Mouse (Mus musculus) frontal cortex, postnatal 10 days (tissue): ENCODE measurements around the gene Magi3.
A peak's percentile ranks its signal among the peaks of the same experiment; 100 is the strongest.

Source experiments
- DNase-seq, 2 experiments: peaks; one replicate each; pipeline ENCODE4 v3.0.0; 2022; ENCODE audit warnings: low spot score in 2 of 2, mixed read lengths in 1 of 2

Magi3 gene

DNA sequence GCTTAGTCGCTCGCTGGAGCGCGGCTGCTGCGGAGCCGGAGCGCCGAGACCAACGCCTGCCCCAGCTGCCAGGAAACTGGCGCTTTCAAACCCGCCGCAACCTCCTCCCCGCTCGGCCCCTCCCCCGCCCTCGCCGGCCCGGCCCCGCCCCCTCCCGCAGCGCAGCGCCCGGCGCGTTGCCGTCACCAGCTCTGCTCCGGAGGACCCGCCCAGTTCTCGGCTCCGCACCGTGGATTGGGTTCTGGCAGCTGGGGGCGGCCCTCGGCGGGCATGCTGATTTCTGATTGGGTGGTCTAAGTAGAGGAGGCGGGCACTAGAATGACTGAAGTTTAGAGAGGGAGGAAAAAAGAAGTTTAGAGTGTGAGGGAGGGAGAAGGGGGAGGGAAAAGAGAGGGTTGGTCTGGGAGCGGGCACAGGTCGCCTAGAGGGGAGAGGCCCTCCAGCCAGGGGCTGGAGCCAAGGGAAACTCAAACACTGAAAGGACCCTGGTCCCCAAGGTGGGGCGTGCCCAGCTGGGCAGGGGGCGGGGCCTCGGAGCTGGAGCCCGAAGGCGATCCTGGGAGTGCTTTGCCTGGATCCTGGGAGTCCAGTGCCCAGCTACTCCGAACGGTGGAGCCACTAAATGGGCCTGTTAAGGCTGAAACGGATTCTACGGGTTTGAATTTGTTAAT lies at the start of gene Magi3:
Gene Magi3 (minus strand): TSS at position 80 of the 671 bp plus-strand sequence.
- DNase-seq = peak; percentile 95 to 97

DNA sequence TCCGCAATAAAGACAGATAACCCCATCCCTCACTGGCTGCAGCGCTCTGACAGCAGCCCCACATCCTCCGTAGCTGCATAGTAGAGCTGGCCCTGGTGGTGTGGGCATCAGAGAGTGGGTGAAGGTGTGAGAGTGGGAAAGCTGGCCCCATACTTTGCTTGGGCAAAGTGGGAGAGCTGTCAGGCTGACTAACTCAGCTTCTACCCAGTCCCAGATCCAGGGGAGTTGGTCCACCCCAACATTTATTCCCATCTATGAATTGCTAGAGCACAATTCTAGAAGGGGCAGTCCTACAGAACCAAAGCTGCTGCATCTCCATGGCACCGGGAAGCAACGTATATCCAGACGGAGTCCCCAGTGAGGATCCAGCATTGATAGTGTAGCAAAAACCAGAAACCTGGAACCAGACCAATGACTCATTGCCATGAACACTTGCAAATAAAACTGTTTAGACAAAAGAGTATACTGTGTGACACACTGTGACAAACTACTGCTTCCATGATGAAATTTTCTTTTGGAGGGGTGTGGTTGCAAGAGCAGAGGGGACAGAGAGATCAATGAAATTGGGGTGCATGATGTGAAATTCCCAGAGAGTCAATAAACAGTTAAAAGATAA lies 44.5 kb upstream of the Magi3 start:
- no peak for DNase-seq

DNA sequence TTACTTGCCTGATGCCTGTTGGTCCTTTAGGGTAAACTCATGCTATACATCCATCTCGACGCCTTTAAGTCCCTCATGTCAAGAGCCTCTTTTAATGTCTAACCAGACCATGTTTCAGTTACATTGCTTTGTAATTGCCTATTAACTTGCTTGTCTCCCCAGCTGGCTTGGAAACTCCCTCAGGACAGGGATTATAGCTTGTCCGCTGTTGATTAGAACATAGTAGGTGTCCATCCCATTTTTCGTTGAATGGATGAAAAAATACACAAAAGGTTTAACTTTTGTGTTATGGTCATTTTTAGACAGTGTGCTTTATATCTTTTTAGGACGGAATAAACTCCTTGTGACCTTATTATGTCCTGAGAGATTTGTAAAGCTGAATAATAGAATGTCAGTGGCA lies 40.0 kb upstream of the Magi3 start:
- no peak for DNase-seq

DNA sequence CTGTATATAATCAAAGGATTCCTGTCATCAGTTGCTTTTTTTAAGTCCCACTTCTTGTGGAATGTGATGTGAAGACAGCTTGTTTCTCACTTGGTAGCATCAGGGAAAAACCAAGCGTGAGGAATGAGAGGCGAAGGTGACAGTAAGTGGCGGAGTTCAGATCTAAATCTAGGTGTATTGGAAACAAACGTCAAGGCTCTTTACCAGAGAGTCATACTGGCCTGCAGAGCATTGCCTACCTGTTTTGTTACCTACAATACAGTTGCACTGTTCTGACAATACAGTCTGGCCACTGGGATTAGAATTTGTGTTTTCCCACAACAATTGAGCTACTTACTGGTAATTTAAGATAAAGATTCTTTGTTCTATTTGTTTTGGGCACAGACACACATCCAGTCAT lies 39.0 kb upstream of the Magi3 start:
- no peak for DNase-seq

DNA sequence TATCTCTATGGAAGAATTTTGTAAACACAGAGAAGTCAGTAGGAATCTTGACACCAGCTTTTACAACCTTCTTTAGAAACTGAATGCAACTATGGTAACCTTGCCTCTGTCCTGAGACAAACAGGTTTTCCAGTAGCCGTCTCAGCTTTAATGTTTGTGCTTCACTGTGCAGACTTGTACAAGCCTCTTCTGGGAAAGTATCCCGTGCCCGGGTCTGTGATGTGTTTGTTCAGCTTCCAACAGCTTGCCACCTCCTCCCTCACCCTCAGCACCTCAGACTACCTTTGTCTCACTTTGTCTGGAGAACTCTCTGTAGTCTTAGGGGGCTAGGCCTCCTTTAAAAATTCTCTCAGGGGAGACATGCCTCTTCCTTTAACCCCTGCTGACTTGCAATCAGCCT lies 36.9 kb upstream of the Magi3 start:
- DNase-seq = no peak

DNA sequence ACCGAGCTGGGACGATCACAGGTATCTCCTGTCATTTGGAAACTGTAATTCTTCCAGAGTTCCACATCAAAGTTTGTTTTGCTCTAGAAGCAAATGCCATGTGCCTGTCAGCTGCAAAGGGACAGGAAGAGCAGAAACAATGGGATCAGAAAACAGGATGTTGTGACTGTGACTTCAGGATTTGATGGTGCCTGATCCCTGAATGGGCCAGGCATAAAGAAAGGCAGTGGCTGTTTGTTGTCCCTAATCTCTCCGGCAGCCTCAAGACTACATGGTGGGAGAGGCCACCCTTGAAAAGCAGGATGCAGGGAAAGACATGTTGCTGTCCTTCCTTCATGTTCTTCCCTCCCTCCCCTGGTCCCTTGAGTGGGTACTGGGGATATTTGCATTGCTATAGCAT lies 33.6 kb upstream of the Magi3 start:
- no peak for DNase-seq

DNA sequence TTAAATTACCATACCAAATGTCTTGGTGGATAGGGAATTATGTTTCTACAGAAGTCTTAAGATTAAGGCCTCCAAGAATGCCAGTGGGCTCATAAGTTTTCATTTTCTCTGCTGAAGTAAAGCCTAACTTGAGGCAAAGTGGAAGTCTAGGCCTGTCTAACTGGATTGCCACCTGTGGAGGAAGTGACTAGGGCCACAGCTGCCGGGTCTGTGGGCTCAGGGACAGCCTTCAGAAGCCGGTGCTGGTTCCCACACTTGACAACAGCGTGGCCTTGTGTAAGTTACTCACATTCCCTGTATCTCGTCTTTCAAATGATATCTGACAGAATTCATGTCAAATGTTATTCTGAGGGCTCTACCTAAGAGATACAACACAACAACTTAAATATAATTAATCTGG lies 27.7 kb upstream of the Magi3 start:
- no peak for DNase-seq

DNA sequence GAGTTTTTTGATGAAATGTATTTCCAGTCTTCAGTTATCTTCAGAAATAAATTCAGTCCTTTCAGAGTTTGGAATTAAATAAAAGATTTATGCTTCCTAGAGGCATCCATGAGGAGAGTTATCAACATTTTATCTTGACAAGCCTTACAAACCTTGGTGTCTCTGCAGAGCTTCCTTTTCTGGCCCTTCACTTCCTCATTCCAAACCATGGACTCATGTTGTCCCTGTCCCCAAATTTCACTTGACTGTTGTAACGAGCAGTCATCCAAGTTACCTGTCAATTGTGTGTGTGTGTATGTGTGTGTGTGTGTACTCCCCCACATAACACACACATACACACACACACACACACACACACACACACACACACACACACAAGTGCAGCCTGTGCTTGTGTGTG lies 26.9 kb upstream of the Magi3 start:
- DNase-seq = no peak

DNA sequence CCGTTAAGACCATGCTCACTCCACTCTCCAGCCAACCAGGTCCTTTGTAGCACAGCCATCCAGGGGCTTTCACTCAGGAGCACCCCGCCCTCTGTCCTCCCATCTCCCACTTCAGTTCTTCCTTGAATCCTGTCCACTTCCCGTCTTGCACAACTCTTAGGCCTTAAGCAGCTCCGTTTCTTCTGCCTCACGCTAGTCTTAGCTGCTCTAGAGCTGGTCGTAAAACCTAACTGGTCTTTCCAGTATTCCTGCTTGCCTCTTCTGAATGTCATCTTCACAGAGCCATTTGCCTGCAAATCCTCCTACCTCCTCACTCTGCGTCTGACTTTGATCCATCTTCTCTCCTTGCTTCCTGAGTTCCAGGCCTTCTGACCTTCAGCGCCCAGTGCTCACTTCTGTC lies 24.2 kb upstream of the Magi3 start:
- no peak for DNase-seq

DNA sequence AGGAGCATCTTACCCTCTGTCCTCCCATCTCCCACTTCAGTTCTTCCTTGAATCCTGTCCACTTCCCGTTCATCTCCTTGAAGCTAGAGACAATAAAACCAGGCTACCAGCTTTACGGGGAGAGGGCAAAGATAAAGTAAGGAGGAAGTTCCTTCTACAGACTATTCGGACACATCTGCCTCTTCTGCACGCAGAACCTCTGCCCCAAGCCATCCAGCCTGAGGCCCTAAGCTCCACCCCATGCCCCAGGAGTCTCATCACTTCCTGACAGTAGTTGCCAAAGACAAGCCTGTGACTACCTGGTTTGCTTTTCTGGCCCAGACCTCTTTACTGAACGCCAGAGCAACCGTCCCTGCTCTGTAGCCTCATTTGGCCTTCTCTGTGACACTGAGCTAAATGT lies 23.8 kb upstream of the Magi3 start:
- no peak for DNase-seq

DNA sequence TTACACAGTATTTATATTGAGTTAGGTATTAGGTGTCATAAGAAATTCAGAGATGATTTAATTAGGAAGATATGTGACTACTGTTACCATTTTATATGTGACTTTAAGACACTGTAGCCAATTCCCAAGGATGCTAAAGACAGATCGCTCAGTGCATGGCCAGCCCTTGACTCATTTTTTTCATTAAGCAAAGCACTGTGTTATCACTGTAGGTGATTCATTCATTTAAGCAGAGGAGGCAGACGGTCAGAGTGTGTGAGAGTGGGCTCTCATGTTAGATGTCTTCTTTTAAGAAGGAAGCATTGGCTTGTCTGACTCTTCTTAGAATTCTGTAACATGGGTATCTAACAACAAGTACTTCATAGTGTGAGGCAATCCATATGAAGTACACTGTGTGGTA lies 19.6 kb upstream of the Magi3 start:
- no peak for DNase-seq

DNA sequence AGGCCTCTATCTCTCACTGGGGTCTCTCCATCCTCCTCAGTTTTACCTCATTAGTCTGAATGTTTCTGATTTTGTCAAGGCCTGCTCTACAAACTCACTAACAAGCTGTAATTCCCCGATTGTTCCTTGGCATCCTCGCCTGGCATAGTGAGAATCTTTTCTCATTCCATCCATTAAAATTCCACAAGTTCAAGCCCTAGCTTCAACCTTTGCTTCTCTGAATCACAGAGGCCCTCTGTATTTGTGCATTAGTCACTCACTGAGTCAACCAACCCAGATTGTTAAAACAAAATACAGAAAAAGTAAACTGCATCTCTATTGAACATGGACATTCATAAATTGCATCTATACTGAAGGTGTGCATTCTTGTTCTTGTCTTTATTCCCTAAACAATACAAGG lies 19.2 kb upstream of the Magi3 start:
- DNase-seq = no peak

DNA sequence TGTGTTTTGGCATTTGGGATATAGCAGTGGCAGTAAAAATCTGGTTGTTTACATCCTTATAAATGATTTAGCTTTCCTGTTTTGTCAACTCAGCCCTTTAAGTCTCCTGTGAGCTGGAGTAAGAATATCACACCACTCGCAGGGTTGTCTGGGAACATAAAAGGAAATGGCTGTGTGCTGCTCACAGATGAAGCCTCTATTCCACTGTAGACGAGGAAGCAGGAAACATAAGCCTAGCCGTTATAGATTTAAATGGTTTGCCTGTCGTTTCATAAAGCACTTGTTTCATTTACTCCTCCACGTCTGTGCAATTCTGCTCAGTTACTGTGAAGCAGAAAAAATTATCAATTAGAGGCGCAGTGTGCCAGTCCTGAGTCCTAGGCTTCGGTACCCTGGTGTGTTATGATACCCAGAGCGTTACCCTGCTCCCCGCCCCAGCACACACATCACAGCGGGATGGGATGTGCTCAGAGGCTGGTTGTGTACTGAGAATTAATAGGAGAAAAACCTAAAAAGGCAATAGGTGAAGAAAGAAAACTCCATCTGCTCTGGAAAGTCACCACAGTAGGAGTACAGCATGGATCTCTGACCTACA lies 17.8 kb upstream of the Magi3 start:
- no peak for DNase-seq

DNA sequence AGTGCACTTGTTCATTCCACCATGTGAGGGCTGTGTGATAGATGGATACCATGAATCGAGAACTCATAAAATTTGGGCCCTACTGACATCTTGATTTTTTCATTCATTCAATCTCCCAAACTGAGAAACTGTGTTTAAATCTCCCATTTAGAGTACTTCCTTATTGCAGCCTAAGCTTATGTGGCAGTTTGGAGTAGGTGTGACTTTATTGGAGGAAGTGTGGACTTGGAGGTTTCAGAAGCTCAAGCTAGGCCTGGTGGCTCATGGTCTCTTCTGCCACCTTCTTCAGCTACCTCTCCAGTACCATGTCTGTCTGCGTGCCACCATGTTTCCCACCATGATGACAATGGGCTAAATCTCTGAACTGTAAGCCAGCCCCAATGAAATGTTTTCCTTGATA lies 15.9 kb upstream of the Magi3 start:
- no peak for DNase-seq

DNA sequence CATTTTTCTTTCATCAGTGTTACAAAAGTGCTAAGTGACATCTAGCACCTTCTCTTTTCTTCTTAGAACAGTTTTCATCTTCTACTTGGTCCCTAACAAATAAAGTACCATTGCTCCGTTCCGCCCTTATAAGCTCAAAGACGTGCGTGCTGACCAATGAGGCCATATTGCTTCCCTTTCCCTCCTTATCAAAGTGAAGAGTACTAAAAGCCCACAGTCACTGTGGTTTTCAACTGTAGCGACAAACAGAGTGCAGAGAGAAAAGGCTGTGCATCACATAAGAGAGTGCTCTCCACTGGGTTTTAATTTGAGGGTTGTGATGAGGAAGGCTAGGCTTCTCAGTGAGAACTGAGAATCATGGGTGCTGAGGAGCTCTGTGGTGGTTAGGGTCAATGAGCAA lies 14.9 kb upstream of the Magi3 start:
- no peak for DNase-seq

DNA sequence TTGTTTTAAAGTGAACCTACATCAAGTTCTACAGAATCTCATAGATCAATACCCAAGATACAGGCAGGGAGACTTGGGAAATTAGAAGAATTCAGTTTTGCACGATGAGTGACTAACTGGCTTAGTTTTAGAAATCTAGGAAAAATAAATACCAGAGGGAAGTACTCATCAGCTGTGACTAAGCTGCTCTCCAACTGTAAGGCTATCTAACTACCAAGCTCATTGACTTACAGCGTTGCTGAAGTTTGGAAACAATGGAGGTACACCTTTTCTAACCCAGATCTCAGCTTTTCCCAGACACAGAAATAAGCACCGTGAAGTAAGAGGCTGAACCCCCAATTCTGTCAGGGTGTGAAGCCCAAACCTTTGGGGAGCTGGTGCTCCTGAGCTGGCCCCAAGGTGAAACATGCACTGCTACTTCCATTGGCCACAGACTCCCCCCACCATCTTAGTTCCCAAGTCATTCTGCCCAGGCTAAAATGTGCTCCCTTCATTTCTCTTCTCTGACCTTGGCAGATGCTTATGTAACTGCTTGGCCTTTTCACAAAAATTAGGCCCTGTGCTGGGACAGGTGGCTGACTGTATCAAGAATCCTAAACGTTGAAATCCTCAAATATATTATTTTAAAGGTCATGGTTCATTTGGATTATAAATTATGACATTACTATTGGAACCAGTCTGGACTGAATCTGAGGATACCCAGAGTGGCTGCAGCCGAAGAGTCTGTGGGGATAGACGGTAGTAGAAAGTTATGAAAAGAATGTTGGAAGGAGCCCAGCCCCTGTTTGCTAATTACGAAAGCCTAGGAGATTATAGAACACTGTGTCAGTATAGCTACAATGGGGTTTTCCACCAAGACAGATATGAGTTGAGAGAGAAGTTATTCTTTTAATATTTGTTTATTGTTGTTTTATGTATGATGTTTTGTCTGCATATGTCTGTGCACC lies 13.5 kb upstream of the Magi3 start:
- DNase-seq = no peak

DNA sequence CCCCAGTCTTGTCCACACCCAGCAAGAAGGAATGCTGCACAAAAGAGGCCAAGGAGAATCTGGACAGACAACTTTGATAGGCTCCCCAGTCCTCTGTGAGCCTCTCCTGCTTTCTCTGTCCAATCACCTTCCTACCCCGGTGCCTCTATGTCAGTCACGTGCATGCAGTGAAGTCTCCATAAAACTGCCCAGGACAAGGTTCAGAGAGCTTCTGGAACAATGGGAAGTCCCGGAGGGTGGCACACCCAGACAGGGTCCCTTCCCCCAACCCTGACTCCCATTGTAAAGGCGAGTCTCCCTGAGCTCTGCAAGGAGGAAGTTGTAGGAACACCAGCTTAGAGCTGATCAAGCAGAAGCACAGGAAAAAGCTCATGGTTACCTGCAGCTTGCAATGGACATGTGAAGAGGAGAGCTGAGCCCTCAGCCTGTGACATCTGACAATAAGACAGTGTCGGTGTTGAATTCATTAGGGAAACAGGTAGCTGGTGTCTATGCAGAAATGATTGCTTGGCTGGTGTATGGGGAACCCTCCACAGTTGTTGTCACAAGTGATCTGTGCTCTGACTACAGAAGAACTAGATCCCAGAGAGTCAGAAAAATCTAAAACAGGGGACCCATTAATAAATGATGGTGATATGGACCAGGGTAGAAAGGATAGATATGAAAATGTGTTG lies 7.4 kb upstream of the Magi3 start:
- DNase-seq = no peak

DNA sequence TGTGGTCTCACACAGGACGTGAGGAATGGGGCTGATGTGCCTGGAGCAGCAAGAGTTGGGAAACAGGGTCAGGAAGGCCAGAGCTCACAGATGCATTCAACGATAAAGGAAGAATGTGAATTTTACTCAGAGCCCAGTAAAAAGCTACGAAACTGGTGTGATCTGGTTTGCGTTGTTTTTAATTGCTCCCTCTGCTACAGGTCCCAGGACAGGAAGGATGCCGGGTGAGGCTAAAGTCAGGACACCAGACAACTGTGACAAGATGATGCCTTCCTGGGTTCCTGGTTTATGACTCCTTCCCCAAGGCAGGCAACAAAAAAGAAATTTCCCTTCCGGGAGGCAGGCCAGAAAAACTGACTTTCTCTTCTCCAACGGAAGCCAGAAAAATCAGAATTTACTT lies 6.6 kb upstream of the Magi3 start:
- DNase-seq = no peak

DNA sequence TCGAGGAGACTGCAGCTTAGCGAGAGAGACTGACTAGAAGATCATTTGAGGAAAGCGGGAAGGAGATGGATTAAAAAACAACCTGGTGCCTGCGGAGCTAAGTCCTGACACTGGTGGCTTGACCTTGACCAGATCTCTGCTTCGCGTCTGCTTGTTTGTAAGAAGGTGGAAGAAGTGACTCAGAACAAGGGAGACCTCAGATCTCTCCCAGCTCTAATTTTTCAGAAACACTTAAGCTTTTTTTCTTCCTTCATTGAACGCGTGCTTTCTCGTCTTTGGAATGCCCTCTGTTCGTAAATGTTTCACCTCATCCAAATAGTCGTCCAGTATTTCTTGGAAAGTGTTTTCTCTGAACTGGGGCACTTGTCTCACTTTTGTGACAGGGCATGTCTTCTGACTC lies 982 bp upstream of the Magi3 start:
- no peak for DNase-seq

DNA sequence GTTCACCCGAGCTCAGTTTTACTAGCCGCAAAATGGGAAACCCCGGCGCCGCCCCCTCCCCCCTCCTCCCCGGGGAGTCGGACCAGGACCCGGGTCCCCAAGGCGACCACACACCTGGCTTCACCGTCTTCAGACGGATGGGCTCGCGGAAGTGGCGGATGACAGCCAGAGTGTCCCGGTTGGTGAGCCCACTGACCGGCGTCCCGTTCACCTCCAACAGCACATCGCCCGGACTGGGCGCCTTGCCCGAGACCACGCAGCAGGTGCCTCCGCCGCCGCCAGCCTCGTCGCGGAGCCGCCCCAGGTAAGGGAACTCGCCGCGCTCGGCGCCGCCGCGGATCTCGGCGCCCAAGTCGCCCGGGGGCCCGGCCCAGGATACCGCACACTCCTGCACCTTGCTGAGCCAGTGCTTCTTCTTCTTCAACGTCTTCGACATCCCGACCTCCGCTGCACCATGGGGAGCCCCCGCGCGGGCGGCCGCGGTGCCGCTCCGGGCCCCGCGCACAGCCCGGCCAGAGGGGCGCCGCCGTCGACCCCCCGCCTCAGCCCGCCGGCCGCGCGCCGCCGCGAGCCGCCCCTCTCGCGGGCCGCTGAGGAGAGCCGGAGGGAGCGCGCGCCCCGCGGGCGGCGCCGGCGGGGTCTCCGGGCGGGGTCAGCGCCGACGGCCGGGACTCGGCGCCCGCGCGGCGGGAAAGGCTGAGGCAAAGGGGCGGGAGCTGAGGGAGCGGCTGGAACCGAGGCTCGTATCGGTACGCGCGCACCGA lies 461 bp downstream of the Magi3 start:
- peak; percentile 36 to 52 for DNase-seq

DNA sequence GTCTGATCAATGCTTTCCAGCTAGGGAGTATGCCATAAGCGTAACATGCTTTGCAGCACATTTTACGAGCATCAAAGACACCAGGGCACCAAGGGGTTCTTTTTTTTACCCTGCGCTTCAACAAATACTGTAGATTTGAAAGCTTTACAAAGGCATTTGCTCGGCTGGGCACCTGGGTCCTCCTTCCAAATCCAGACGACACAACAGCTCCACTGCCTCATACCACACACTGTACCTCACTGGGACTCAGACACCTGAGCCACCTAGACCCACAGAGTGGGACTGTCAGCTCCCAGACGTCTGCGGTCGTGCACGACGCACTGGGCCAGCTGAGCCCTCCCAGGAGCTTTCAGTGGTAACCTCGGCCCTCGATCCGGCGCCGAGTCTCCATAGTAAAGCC lies 1.2 kb downstream of the Magi3 start:
- DNase-seq = peak in 1 of 2 experiments; percentile 24
